Mouse (Mus musculus) hindbrain, embryonic 15.5 days (tissue): ENCODE results near the gene Osbpl6. TPM values are rescaled to one million over a fixed set of nuclear protein-coding genes. Genes with fewer than 3 reads are reported as not detected.

ENCODE experiments used
- ATAC-seq: fragments of 200-750 bp; cut with Nextera tagmentation; 2 replicates; pipeline ENCODE4 v1.8.0; 2017; ENCODE audit warnings: low read depth, moderate number of reproducible peaks, moderate TSS enrichment; ENCODE audit not compliant: low FRiP score
- H3K27ac ChIP-seq: fragments of 300-500 bp; sonication (generic); replicated peaks from 2 replicates; pipeline ENCODE4 v1.5.1; 2015; ENCODE audit warnings: mild to moderate bottlenecking, inconsistent platforms
- H3K27me3 ChIP-seq: fragments of 300-500 bp; sonication (generic); 2 replicates; pipeline ENCODE4 v1.6.1; 2015; ENCODE audit warnings: control low read depth, inconsistent platforms
- H3K36me3 ChIP-seq: fragments of 300-500 bp; sonication (generic); 2 replicates; pipeline ENCODE4 v1.6.1; 2015; ENCODE audit warnings: control low read depth, inconsistent platforms
- H3K4me1 ChIP-seq: fragments of 300-500 bp; sonication (generic); replicated peaks from 2 replicates; pipeline ENCODE4 v1.6.1; 2015; ENCODE audit warnings: control low read depth, inconsistent platforms
- H3K4me2 ChIP-seq: fragments of 300-500 bp; sonication (generic); 2 replicates; pipeline ENCODE4 v1.6.1; 2015; ENCODE audit warnings: moderate library complexity, mild to moderate bottlenecking, inconsistent platforms
- H3K4me3 ChIP-seq: fragments of 300-500 bp; sonication (generic); 2 replicates; pipeline ENCODE4 v1.5.1; 2015; ENCODE audit warnings: mild to moderate bottlenecking, inconsistent platforms
- H3K9ac ChIP-seq: fragments of 300-500 bp; sonication (generic); 2 replicates; pipeline ENCODE4 v1.6.1; 2015; ENCODE audit warnings: inconsistent platforms
- H3K9me3 ChIP-seq: fragments of 300-500 bp; sonication (generic); 2 replicates; pipeline ENCODE4 v1.6.1; 2016; ENCODE audit warnings: control low read depth, inconsistent platforms
- WGBS: fragments of 180-500 bp; shearing (Covaris S2); methylation state at CpG from one replicate; pipeline ENCODE4 v1.1.7; 2015; 5-methylcytosine and 5-hydroxymethylcytosine counted together
- polyA plus RNA-seq: library from polyadenylated mRNA; unstranded; fragments of >200 nt; fragmentation: Nextera tagmentation; extraction: Ambion mirVana; gene quantifications from 2 replicates; pipeline ENCODE4 v1.2.1, GENCODE M21; 2015

Gene Osbpl6
- polyA plus RNA-seq, 1 experiment from 2014 or later, result 27.2 TPM

DNA sequence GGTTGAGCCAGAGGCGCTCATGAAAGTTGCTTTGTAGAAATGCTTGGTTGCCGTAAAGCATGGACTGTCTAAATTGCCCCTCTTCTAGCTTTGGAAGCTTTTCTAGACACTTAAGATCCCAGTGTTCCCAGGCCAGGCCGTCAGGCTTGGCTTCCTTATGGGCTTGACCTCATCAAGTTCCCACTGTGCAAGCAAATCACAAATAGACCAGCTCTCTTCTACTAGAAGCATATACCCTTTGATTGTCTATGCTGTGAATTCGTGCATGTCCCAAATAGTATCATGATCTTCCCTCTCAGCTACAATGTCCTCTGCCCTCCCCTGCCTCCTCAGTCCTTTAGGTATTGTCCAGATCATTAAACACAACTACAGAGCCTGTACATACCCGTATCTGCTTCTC is 23.5 kb downstream of the Osbpl6 start:
- Histone ChIP-seq H3K27ac (no peak overlapping the region), H3K27me3 (no peaks in the 10 kb centered on the region), H3K4me3 (no peak overlapping the region), H3K4me2 (no peak overlapping the region), H3K9me3 (no peaks in the 10 kb centered on the region), H3K36me3 (no peaks in the 10 kb centered on the region), H3K4me1 (peaks cover 11% of the 10 kb centered on the region; the same call in 1 of the 2 replicates), H3K9ac (no peak overlapping the region)
- ATAC-seq, result no peak
- 80% methylated on average over 5 of the region's 5 CpGs for WGBS

DNA sequence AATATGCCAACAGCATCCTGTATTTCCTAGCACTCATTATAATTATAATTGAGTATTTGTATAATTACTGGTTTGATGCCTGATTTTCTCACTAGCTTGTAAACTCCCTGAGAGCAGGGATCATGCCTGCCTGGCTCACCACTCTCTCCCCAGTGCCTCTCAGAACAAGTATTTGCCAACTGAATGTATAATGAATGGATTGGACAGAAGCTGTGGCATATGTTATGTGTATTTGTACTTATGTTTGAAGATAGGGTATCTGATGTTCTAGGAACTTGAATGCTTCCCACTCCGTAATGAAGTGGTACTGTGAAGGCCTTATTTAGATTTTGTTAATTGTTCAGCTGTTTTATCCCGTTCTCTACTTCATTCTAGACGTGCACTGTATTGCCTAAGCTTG is 24.2 kb downstream of the Osbpl6 start:
- no peaks in the 10 kb centered on the region for H3K36me3 ChIP-seq
- H3K4me1 ChIP-seq, result peaks cover 11% of the 10 kb centered on the region; the same call in 1 of the 2 replicates
- no peak overlapping the region for H3K9ac ChIP-seq
- no peak for ATAC-seq
- H3K4me2 ChIP-seq, result no peak overlapping the region
- 86% methylated on average over 3 of the region's 3 CpGs for WGBS
- H3K27me3 ChIP-seq, result no peaks in the 10 kb centered on the region
- no peaks in the 10 kb centered on the region for H3K9me3 ChIP-seq
- no peak overlapping the region for H3K4me3 ChIP-seq
- H3K27ac ChIP-seq, result no peak overlapping the region

DNA sequence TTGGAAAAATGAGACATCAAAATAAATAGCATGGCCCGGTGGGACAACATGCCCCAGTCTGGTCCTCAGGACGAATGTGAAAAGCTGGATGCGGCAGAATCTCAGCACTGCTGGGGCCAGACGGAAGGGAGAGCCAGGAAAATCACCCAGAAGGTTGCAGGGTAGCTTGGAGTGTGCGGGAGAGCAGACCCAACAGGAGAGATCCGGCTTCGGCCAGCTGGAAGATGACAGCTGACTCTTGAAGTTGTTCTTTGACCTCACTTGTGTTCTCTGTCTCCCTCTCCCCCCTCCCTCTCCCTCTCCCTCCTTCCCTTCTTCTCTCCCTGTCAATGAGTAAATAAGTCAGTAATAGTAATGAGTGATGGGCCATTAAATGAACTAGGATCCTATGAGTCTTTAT is 27.9 kb downstream of the Osbpl6 start:
- peaks cover 22% of the 10 kb centered on the region for H3K4me1 ChIP-seq
- H3K27ac ChIP-seq, result no peak overlapping the region
- H3K36me3 ChIP-seq, result no peaks in the 10 kb centered on the region
- ATAC-seq, result no peak
- H3K4me3 ChIP-seq, result no peak overlapping the region
- H3K9me3 ChIP-seq, result no peaks in the 10 kb centered on the region
- 81% methylated on average over 7 of the region's 7 CpGs for WGBS
- no peak overlapping the region for H3K9ac ChIP-seq
- no peaks in the 10 kb centered on the region for H3K27me3 ChIP-seq
- H3K4me2 ChIP-seq, result no peak overlapping the region

DNA sequence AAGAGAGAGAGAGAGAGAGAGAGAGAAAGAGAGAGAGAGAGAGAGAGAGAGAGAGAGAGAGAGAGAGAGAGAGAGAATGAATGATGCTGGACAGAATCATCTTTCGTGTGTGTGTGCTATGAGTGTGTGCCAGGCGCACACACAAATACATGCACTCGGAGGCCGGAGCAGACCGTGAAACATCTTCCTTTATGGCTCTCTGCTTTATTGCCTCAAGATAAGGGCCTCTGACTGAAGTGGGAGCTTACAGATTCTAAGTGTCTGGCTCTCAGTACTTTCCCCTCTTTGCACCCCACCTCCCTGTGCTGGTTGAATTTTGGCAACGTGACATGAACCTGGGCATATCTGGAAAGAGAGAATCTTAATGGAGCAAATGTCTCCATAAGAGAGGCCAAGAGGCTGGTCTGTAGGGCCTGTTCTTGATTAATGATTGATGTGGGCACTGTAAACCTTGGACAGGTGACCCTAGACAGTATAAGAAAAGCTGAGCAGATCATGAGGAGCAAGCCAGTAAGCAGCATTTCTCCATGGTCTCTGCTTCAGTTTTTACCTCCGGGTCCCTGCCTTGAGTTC is 29.4 kb downstream of the Osbpl6 start:
- H3K27me3 ChIP-seq, result no peaks in the 10 kb centered on the region
- no peak overlapping the region for H3K4me2 ChIP-seq
- H3K9ac ChIP-seq, result no peak overlapping the region
- no peak for ATAC-seq
- peaks cover 30% of the 10 kb centered on the region for H3K4me1 ChIP-seq
- no peaks in the 10 kb centered on the region for H3K9me3 ChIP-seq
- no peak overlapping the region for H3K27ac ChIP-seq
- no peaks in the 10 kb centered on the region for H3K36me3 ChIP-seq
- 86% methylated on average over 7 of the region's 7 CpGs for WGBS
- H3K4me3 ChIP-seq, result no peak overlapping the region

DNA sequence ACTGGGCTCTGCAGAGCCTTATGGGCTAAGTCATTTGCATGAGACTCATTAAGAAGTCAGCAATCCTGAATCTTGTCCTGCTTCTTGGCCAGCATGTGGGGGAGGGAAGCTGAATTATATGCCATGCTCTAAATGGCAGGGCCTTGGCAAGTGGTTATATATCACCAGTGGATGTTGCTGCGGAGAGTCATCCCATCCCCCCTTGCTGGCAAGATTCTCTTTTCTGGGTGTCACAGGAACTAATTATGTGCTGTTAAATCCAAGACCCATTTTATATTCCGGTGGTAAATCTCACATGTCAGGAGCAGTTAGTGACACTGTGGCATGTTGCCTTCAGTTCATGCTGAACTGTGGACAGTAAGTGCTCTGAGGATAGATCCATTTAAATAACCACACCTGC is 31.1 kb downstream of the Osbpl6 start:
- no peak overlapping the region for H3K9ac ChIP-seq
- H3K36me3 ChIP-seq, result no peaks in the 10 kb centered on the region
- H3K4me3 ChIP-seq, result no peak overlapping the region
- ATAC-seq, result peak; percentile 36; the same call in 1 of the 2 replicates
- no peaks in the 10 kb centered on the region for H3K27me3 ChIP-seq
- no peak overlapping the region for H3K27ac ChIP-seq
- no peaks in the 10 kb centered on the region for H3K9me3 ChIP-seq
- H3K4me1 ChIP-seq, result peaks cover 42% of the 10 kb centered on the region
- H3K4me2 ChIP-seq, result no peak overlapping the region
- WGBS, result 49% methylated on average over 2 of the region's 2 CpGs

DNA sequence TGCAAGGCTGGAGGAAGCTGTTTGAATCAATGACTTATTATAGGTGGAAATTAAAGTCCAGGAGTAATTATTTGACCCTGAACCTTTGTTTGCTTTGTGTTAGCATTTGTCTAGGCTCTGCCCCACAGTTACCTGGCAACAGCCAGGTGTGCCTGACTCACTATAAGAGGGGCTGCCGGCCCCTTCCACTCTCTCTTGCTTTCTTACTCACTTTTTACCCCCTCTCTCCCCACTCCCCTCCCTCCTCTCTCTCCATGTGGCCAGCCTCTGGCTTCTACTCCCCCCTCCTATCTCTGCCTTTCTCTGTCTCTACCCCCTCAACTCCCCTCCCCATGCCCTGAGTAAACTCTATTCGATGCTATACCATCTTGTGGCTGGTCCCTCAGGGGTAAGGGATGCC is 33.2 kb downstream of the Osbpl6 start:
- no peak for ATAC-seq

DNA sequence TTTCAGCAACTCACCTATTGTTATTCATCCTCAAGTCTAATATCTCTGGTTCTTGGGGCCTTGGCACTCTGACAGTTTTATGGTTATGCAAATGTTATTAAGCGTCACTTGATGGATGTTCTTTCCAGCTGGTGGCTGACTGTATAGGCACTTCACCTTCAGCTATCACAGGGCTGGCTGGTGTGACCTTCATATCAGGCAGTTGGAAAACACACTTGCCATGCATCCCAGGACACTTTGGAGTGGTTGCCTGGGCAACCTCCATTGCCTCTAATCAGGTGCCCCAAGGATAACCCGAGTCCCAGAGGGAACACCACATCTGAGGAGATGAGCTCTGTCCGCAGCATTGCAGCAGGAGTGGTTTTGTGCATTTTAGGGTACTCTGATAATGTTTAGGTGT is 35.8 kb downstream of the Osbpl6 start:
- Histone ChIP-seq H3K9ac (no peak overlapping the region), H3K27me3 (no peaks in the 10 kb centered on the region), H3K4me3 (no peak overlapping the region), H3K36me3 (no peaks in the 10 kb centered on the region), H3K4me2 (no peak overlapping the region), H3K27ac (0 out of 2 replicates have a peak overlapping the region, but pooled peaks have one; percentile 13), H3K4me1 (peaks cover 42% of the 10 kb centered on the region), H3K9me3 (no peaks in the 10 kb centered on the region)
- ATAC-seq, result 0 out of 2 replicates have a peak, but pooled peaks have one; percentile 56
- WGBS, result 28% methylated on average over 3 of the region's 3 CpGs

More for the DNA sequence above, 33.2 kb downstream of the Osbpl6 start:
- Histone ChIP-seq H3K9me3 (no peaks in the 10 kb centered on the region), H3K9ac (no peak overlapping the region), H3K27ac (no peak overlapping the region), H3K4me3 (no peak overlapping the region), H3K27me3 (no peaks in the 10 kb centered on the region), H3K36me3 (no peaks in the 10 kb centered on the region), H3K4me1 (peaks cover 43% of the 10 kb centered on the region), H3K4me2 (no peak overlapping the region)
- 62% methylated on average over 2 of the region's 2 CpGs for WGBS

DNA sequence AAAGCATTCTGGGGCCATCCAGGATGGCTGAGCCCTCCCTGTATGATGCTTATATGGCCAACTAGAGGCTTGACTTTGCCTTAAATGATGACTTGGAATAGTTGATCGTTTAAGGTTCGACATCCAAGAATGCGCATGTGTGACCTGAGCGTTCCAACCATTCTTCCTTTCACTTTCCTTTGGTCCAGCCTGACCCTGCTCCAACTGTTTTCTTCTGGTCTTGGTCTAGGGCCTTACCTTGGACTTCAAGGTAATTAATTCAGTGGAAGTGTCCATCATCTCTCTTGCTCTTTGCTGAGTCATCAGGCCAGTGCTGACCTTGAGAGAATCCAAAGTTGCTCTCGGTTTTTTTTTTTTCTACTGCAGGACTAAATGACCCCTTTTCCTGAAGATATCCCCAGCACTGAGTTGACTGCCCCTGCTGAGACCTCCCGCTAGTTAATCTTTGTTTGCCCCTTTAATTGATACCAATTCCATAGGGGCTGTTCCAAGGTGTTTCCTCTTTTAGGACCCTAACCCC is 43.6 kb downstream of the Osbpl6 start:
- no peak overlapping the region for H3K9ac ChIP-seq
- H3K4me2 ChIP-seq, result no peak overlapping the region
- no peaks in the 10 kb centered on the region for H3K4me1 ChIP-seq
- H3K27me3 ChIP-seq, result no peaks in the 10 kb centered on the region
- no peaks in the 10 kb centered on the region for H3K36me3 ChIP-seq
- H3K4me3 ChIP-seq, result no peak overlapping the region
- WGBS, result 87% methylated on average over 6 of the region's 6 CpGs
- H3K27ac ChIP-seq, result no peak overlapping the region
- no peak for ATAC-seq
- no peaks in the 10 kb centered on the region for H3K9me3 ChIP-seq

DNA sequence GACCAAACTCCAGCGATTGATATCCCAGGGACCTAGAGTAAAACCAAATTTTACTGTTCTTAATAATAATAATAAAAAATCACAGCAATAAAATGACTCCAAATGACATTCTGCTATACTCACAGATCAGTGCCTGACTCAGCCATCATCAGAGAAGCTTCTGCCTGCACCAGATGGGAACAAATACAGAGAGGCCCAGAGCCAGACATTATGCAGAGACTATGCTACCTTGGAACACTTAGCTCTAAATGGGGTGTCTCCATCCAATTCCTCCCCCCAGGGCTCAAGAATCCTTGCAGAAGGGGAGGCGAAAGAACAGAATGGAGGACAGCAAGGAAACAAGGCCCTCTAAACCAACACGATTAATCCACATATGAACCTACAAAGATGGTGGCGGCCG is 60.4 kb downstream of the Osbpl6 start:
- Histone ChIP-seq H3K4me3 (no peak overlapping the region), H3K4me1 (no peaks in the 10 kb centered on the region), H3K9ac (no peak overlapping the region), H3K9me3 (no peaks in the 10 kb centered on the region), H3K4me2 (no peak overlapping the region), H3K27ac (no peak overlapping the region), H3K36me3 (no peaks in the 10 kb centered on the region), H3K27me3 (no peaks in the 10 kb centered on the region)
- ATAC-seq, result no peak
- over 99% methylated on average over 5 of the region's 5 CpGs for WGBS

DNA sequence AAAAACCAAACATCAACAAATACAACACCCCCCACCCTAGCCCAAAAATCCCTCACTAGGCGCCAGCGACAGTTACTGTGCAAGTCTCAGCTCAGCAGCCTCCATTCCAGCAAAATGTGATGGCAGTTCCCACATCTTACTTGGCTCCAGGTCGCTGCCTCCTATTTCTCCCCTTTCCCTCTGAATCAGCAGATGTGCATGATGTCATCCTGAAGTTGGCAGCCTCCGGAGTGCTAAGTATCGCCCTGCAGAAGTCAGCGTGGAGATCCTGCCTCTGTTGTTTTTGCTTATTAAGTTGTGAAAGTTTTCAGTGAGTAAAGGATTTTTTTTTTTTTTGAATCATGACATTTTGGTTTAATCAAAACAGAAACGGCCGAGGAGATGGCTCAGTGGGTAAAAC is 61.9 kb downstream of the Osbpl6 start:
- Histone ChIP-seq H3K4me3 (no peak overlapping the region), H3K27ac (no peak overlapping the region), H3K9ac (no peak overlapping the region), H3K36me3 (no peaks in the 10 kb centered on the region), H3K27me3 (no peaks in the 10 kb centered on the region), H3K4me1 (no peaks in the 10 kb centered on the region), H3K4me2 (no peak overlapping the region), H3K9me3 (no peaks in the 10 kb centered on the region)
- no peak for ATAC-seq
- 76% methylated on average over 8 of the region's 8 CpGs for WGBS

DNA sequence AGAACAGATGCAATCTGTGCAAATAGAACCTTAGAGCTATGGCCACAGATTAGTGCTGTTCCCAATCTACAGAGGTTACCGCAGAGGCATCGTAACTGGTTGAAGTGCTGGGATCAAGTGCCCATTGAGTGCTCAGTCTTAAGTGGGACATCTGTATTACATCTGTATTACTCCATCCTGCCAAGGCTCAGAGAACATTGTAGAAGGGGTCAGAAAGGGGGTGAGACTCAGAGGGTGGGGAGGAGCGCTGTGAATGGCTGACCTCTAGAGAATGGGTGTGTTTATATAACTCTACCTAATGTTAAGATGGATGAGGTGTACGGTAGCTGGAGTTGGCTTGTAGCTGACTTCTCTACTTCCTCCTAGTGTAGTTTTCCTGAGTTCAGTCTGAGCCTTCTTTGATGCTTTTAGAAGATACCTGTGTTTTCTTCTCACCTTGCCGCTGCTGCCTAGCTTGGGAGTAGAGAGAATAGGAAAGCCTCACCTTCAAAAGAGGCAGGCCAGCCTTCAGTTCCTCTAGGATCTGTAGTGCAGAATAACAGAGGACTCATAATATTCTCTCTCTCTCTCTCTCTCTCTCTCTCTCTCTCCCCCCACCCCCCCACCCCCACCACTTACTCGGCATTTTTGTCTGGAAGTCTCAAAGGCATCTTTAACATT is 62.9 kb downstream of the Osbpl6 start:
- 91% methylated on average over 6 of the region's 6 CpGs for WGBS
- H3K27ac ChIP-seq, result no peak overlapping the region
- no peak for ATAC-seq
- no peak overlapping the region for H3K9ac ChIP-seq
- H3K4me2 ChIP-seq, result no peak overlapping the region
- H3K27me3 ChIP-seq, result no peaks in the 10 kb centered on the region
- H3K4me1 ChIP-seq, result no peaks in the 10 kb centered on the region
- H3K4me3 ChIP-seq, result no peak overlapping the region
- H3K9me3 ChIP-seq, result no peaks in the 10 kb centered on the region
- H3K36me3 ChIP-seq, result no peaks in the 10 kb centered on the region

DNA sequence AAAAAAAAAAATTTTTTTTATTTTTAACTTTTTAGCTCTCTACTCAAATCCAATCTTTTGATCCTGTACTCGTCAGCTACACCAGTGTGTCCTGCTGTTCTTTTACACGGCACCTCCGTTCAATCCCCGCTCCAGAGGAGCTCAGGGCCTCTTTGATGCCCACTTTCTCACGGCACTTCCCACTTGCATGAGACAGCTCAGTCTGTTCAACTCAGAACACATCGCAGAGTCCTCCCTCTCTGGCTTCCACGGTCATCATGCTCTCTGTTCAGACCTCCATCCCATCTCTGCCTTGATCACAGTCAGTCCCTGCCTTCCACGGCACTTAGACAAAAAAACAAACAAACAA is 63.4 kb downstream of the Osbpl6 start:
- Histone ChIP-seq H3K9ac (no peak overlapping the region), H3K9me3 (no peaks in the 10 kb centered on the region), H3K36me3 (no peaks in the 10 kb centered on the region), H3K4me3 (no peak overlapping the region), H3K27ac (no peak overlapping the region), H3K27me3 (no peaks in the 10 kb centered on the region), H3K4me2 (no peak overlapping the region), H3K4me1 (no peaks in the 10 kb centered on the region)
- WGBS, result 82% methylated on average over 8 of the region's 8 CpGs
- ATAC-seq, result no peak

DNA sequence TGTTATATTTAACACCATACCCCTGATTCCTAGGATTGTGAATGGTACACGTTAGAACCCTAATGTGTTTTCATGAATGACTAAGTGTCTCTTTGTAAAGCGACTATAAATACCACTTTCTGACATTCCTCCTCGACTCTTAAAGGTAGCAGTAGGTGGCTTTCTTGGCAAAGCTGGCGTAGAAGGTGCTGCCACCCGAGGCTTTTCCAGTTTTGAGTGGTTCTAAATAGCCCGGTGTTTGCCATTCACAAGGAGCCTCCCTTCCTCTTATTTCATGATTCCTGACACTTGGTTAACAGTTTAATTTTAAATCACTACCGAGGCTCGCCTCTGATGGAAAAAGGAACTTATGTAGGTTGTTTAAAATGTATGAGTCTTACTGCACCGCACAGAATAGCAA is 64.1 kb downstream of the Osbpl6 start:
- Histone ChIP-seq H3K27me3 (no peaks in the 10 kb centered on the region), H3K9ac (no peak overlapping the region), H3K4me2 (no peak overlapping the region), H3K9me3 (no peaks in the 10 kb centered on the region), H3K4me3 (no peak overlapping the region), H3K36me3 (no peaks in the 10 kb centered on the region), H3K27ac (no peak overlapping the region), H3K4me1 (no peaks in the 10 kb centered on the region)
- 84% methylated on average over 9 of the region's 9 CpGs for WGBS
- no peak for ATAC-seq
